Mouse (Mus musculus): Measurements from ENCODE around the gene Gpr179. TPM values are rescaled to one million over a fixed set of nuclear protein-coding genes. Genes with fewer than 3 reads are reported as not detected.
"Not testable (repeated sequence)": the region's sequence is repeated elsewhere in the genome, so short reads cannot be mapped to it uniquely, and the experiment has no call there.

Gene Gpr179
- polyA plus RNA-seq, 1 experiment from 2014 or later = 0.33 TPM

GRCm38 (mm10) chr11:97372159-97372864 lies 20.4 kb upstream of the Gpr179 start:
- 90% methylated on average over 6 of the region's 6 CpGs for WGBS
- H3K27ac ChIP-seq (replicated peaks) = no peak overlapping the region
- H3K9me3 ChIP-seq (replicated peaks) = no peaks in the 10 kb centered on the region
- H3K9ac ChIP-seq (replicated peaks) = no peak overlapping the region
- ATAC-seq (ENCODE audit: low FRiP score) = no peak
- H3K4me1 ChIP-seq = peaks cover 21% of the 10 kb centered on the region
- H3K27me3 ChIP-seq (replicated peaks) = no peaks in the 10 kb centered on the region
- H3K4me2 ChIP-seq = no peak overlapping the region
- peaks cover 30% of the 10 kb centered on the region for H3K36me3 ChIP-seq
- H3K4me3 ChIP-seq (replicated peaks) = no peak overlapping the region

- Histone ChIP-seq H3K9me3 (replicated peaks) (no peaks in the 10 kb centered on the region), H3K9ac (replicated peaks) (no peak overlapping the region), H3K4me1 (peaks cover 33% of the 10 kb centered on the region), H3K36me3 (peaks cover 14% of the 10 kb centered on the region), H3K27ac (replicated peaks) (peak overlapping the region; percentile 46; the same call in 1 of the 2 replicates), H3K27me3 (replicated peaks) (no peaks in the 10 kb centered on the region), H3K4me2 (no peak overlapping the region), H3K4me3 (replicated peaks) (no peak overlapping the region)
- ATAC-seq (ENCODE audit: low FRiP score) = no peak
- WGBS = 54% methylated on average over 7 of the region's 7 CpGs
Measured at GRCm38 (mm10) chr11:97370329-97371091, 18.6 kb upstream of the Gpr179 start.

GRCm38 (mm10) chr11:97368501-97368900 lies 16.6 kb upstream of the Gpr179 start:
- H3K9me3 ChIP-seq (replicated peaks) = no peaks in the 10 kb centered on the region
- no peak for ATAC-seq (ENCODE audit: low FRiP score)
- WGBS = 86% methylated on average over 5 of the region's 5 CpGs
- H3K4me2 ChIP-seq = no peak overlapping the region
- no peak overlapping the region for H3K9ac ChIP-seq (replicated peaks)
- no peak overlapping the region for H3K4me3 ChIP-seq (replicated peaks)
- H3K36me3 ChIP-seq = peaks cover 5% of the 10 kb centered on the region; the same call in 1 of the 2 replicates
- no peaks in the 10 kb centered on the region for H3K27me3 ChIP-seq (replicated peaks)
- peaks cover 53% of the 10 kb centered on the region for H3K4me1 ChIP-seq
- H3K27ac ChIP-seq (replicated peaks) = no peak overlapping the region

GRCm38 (mm10) chr11:97365556-97365955 lies 13.7 kb upstream of the Gpr179 start:
- H3K4me1 ChIP-seq = peaks cover 55% of the 10 kb centered on the region
- H3K27ac ChIP-seq (replicated peaks) = peak overlapping the region; percentile 18
- H3K27me3 ChIP-seq (replicated peaks) = no peaks in the 10 kb centered on the region
- 56% methylated on average over 1 of the region's 1 CpGs for WGBS
- H3K9ac ChIP-seq (replicated peaks) = peak overlapping the region; percentile 42
- H3K4me3 ChIP-seq (replicated peaks) = peak overlapping the region; percentile 95
- peak overlapping the region; percentile 74 for H3K4me2 ChIP-seq
- H3K9me3 ChIP-seq (replicated peaks) = no peaks in the 10 kb centered on the region
- H3K36me3 ChIP-seq = peaks cover 3% of the 10 kb centered on the region; the same call in 1 of the 2 replicates
- ATAC-seq (ENCODE audit: low FRiP score) = no peak

- ATAC-seq (ENCODE audit: low FRiP score) = no peak
- WGBS = under 1% methylated on average over 7 of the region's 7 CpGs
- H3K4me1 ChIP-seq = peaks cover 44% of the 10 kb centered on the region
- peak overlapping the region; percentile 98 for H3K9ac ChIP-seq (replicated peaks)
- no peaks in the 10 kb centered on the region for H3K27me3 ChIP-seq (replicated peaks)
- H3K4me3 ChIP-seq (replicated peaks) = peak overlapping the region; percentile 95
- H3K27ac ChIP-seq (replicated peaks) = peak overlapping the region; percentile 90
- peak overlapping the region; percentile 74 for H3K4me2 ChIP-seq
- no peaks in the 10 kb centered on the region for H3K9me3 ChIP-seq (replicated peaks)
- peaks cover 3% of the 10 kb centered on the region; the same call in 1 of the 2 replicates for H3K36me3 ChIP-seq
Measured at GRCm38 (mm10) chr11:97363644-97363995, 11.7 kb upstream of the Gpr179 start.

- H3K4me1 ChIP-seq = peaks cover 41% of the 10 kb centered on the region
- 0% methylated on average over 40 of the region's 49 CpGs for WGBS
- peak overlapping the region; percentile 98 for H3K9ac ChIP-seq (replicated peaks)
- H3K9me3 ChIP-seq (replicated peaks) = no peaks in the 10 kb centered on the region
- no peaks in the 10 kb centered on the region for H3K27me3 ChIP-seq (replicated peaks)
- peak overlapping the region; percentile 74 for H3K4me2 ChIP-seq
- H3K36me3 ChIP-seq = peaks cover under 1% of the 10 kb centered on the region; the same call in 1 of the 2 replicates
- peak overlapping the region; percentile 95 for H3K4me3 ChIP-seq (replicated peaks)
- peak overlapping the region; percentile 90 for H3K27ac ChIP-seq (replicated peaks)
- ATAC-seq (ENCODE audit: low FRiP score) = peak; percentile 6
Measured at GRCm38 (mm10) chr11:97362943-97363643, 11.2 kb upstream of the Gpr179 start.

GRCm38 (mm10) chr11:97362649-97362942 lies 10.7 kb upstream of the Gpr179 start:
- Histone ChIP-seq H3K27me3 (replicated peaks) (no peaks in the 10 kb centered on the region), H3K4me1 (peaks cover 39% of the 10 kb centered on the region), H3K9me3 (replicated peaks) (no peaks in the 10 kb centered on the region), H3K27ac (replicated peaks) (peak overlapping the region; percentile 90), H3K9ac (replicated peaks) (peak overlapping the region; percentile 98), H3K4me2 (peak overlapping the region; percentile 74), H3K36me3 (no peaks in the 10 kb centered on the region), H3K4me3 (replicated peaks) (peak overlapping the region; percentile 95)
- peak; percentile 23 for ATAC-seq (ENCODE audit: low FRiP score)
- under 1% methylated on average over 29 of the region's 39 CpGs for WGBS

- peak; percentile 97 for ATAC-seq (ENCODE audit: low FRiP score)
- H3K36me3 ChIP-seq = no peaks in the 10 kb centered on the region
- no peaks in the 10 kb centered on the region for H3K27me3 ChIP-seq (replicated peaks)
- H3K4me1 ChIP-seq = peaks cover 36% of the 10 kb centered on the region
- H3K9ac ChIP-seq (replicated peaks) = peak within 1 kb of the TSS; percentile 98
- 1% methylated on average over 36 of the region's 81 CpGs for WGBS
- no peaks in the 10 kb centered on the region for H3K9me3 ChIP-seq (replicated peaks)
- H3K4me2 ChIP-seq = peak within 1 kb of the TSS; percentile 74
- peak within 1 kb of the TSS; percentile 90 for H3K27ac ChIP-seq (replicated peaks)
- H3K4me3 ChIP-seq (replicated peaks) = peak within 1 kb of the TSS; percentile 95
Measured at GRCm38 (mm10) chr11:97361948-97362648, 10.2 kb upstream of the Gpr179 start, which contains the start of gene Socs7. Gene Socs7 (plus strand): TSS chr11:97362551.

GRCm38 (mm10) chr11:97357663-97358062 lies 5.8 kb upstream of the Gpr179 start:
- H3K36me3 ChIP-seq; ATAC-seq (ENCODE audit: low FRiP score); H3K27me3 ChIP-seq (replicated peaks); H3K27ac ChIP-seq (replicated peaks); H3K4me3 ChIP-seq (replicated peaks); H3K9ac ChIP-seq (replicated peaks); H3K9me3 ChIP-seq (replicated peaks); H3K4me2 ChIP-seq; H3K4me1 ChIP-seq: not testable (repeated sequence)
- WGBS = 7% methylated on average over 4 of the region's 6 CpGs

- Histone ChIP-seq H3K4me1 (peaks cover 22% of the 10 kb centered on the region), H3K27ac (replicated peaks) (no peak overlapping the region), H3K9ac (replicated peaks) (no peak overlapping the region), H3K9me3 (replicated peaks) (no peaks in the 10 kb centered on the region), H3K4me3 (replicated peaks) (no peak overlapping the region), H3K36me3 (no peaks in the 10 kb centered on the region), H3K4me2 (no peak overlapping the region), H3K27me3 (replicated peaks) (no peaks in the 10 kb centered on the region)
- no peak for ATAC-seq (ENCODE audit: low FRiP score)
- 88% methylated on average over 7 of the region's 7 CpGs for WGBS
Measured at GRCm38 (mm10) chr11:97355247-97355646, 3.4 kb upstream of the Gpr179 start.

GRCm38 (mm10) chr11:97354646-97355045 lies 2.8 kb upstream of the Gpr179 start:
- no peak overlapping the region for H3K4me3 ChIP-seq (replicated peaks)
- H3K9me3 ChIP-seq (replicated peaks) = no peaks in the 10 kb centered on the region
- ATAC-seq (ENCODE audit: low FRiP score) = no peak
- H3K27ac ChIP-seq (replicated peaks) = no peak overlapping the region
- no peaks in the 10 kb centered on the region for H3K27me3 ChIP-seq (replicated peaks)
- H3K9ac ChIP-seq (replicated peaks) = no peak overlapping the region
- no peak overlapping the region for H3K4me2 ChIP-seq
- WGBS = 85% methylated on average over 2 of the region's 2 CpGs
- no peaks in the 10 kb centered on the region for H3K36me3 ChIP-seq
- H3K4me1 ChIP-seq = peaks cover 28% of the 10 kb centered on the region
